Comparison of ENCODE assay signal across 8 mouse cellular contexts in the genomic region with DNA sequence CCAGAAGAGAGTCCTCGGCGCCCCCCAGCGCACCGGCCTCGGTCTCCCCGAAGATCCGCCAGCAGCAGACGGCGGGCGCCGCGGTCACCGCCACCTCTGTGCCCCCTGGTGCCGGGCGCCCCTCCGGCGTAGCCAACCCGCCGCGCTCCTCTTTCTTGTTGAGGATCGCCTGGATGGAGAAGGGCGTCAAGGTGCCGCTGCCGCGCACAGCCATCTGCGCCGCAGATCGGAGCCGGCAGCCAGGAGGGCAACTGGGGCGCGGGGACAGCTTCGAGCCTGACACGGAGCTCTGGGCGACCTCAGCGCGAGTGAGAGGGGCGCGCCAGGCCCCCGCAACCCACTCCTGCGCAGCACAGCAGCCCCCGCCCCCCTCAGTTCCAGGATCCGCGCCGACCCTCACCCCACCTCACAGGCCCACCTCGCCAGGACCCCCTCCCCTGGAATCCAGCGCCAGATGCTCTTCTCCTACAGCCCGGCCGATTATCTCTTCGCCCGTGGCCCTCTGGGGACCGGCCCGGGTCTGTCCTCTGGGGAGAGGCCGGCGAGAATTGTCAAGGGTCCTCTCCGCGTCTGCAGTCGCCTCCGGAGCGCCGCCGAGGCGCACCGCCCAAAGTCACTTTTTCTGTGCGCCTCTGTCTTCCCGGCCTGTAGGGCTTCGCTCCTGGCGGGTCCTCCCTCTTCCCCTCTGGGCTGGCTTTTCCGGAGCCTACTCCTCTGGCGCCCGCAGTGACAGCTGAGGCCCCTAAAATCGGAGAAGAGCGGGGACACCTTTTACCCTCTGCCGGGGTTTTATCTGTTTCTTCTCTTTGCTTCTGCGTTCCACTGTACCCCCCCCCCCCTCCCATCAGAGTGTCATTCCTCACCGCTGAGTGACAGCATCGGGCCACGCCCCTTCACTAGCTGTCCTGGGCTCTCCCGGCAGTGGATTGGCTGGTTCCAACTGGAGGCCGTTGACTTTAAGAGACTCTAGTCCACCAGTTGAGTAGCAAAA. TPM values are rescaled to one million over a fixed set of nuclear protein-coding genes. Genes with fewer than 3 reads are reported as not detected.
A peak's percentile ranks its signal among the peaks of the same experiment; 100 is the strongest.
DNase-seq lines count a peak whose midpoint lies in the region; ATAC-seq and TF ChIP-seq lines count a peak whose summit lies in the region.

A gene (minus strand): TSS at position 771 of the 991 bp plus-strand sequence.

- peak; percentile 27; the same call in 1 of the 2 replicates for ATAC-seq in heart, embryonic 14.5 days (ENCODE audit: insufficient number of reproducible peaks, insufficient read depth, low FRiP score, low read depth)
- ATAC-seq in hindbrain, embryonic 15.5 days (ENCODE audit: low FRiP score, low read depth) = peak; percentile 30; the same call in 1 of the 2 replicates

- peaks cover 91% of the 10 kb centered on the region for H3K27me3 ChIP-seq in heart, embryonic 14.5 days (ENCODE audit: control insufficient read depth, insufficient read depth, low read length)
- peaks cover 86% of the 10 kb centered on the region for H3K27me3 ChIP-seq in hindbrain, embryonic 15.5 days
- H3K27me3 ChIP-seq in myocyte (ENCODE audit: control insufficient read depth, insufficient read depth, insufficient read length) = peaks cover 33% of the 10 kb centered on the region

- no peak for TF ChIP-seq CTCF in brain, embryonic 14.5 days (IDR thresholded peaks at IDR 0.05; ENCODE audit: borderline replicate concordance, extremely low read depth, insufficient read depth, insufficient read length)

- peaks cover 4 to 19% of the 10 kb centered on the region in 2 experiments; a peak in 2 of 4 replicates for H3K4me1 ChIP-seq in heart, embryonic 14.5 days (ENCODE audit: control insufficient read depth in 2 of 2, insufficient read depth in 2 of 2, low read length in 2 of 2)
- H3K4me1 ChIP-seq in hindbrain, embryonic 15.5 days (replicated peaks) = peaks cover 39% of the 10 kb centered on the region

- WGBS in heart, embryonic 14.5 days = under 1% methylated on average over 72 of the region's 79 CpGs
- under 1% methylated on average over 70 of the region's 79 CpGs for WGBS in hindbrain, embryonic 15.5 days

- H3K36me3 ChIP-seq in heart, embryonic 14.5 days (ENCODE audit: control insufficient read depth, insufficient read depth, low read length) = no peaks in the 10 kb centered on the region
- H3K36me3 ChIP-seq in hindbrain, embryonic 15.5 days = no peaks in the 10 kb centered on the region
- H3K36me3 ChIP-seq in myocyte (ENCODE audit: control insufficient read depth, insufficient read depth) = no peaks in the 10 kb centered on the region

- no peak within 1 kb of the TSS for H3ac ChIP-seq in myocyte (ENCODE audit: control insufficient read depth, insufficient read length)

- no peak for DNase-seq in heart, postnatal 25 days (ENCODE audit: low spot score)
- DNase-seq in brain, embryonic 14.5 days (ENCODE audit: low read depth) = peak; percentile 37
- no peak for DNase-seq in layer of hippocampus, postnatal 36 days
- no peak for DNase-seq in lung, adult 18-20 months
- no peak for DNase-seq in natural killer cell, adult 2 months (ENCODE audit: low spot score in 2 of 2)

- H3K79me2 ChIP-seq in myocyte (ENCODE audit: control insufficient read depth, insufficient read depth) = no peaks in the 10 kb centered on the region

- no peak within 1 kb of the TSS for H3K27ac ChIP-seq in heart, embryonic 14.5 days (replicated peaks in 1 of 2; ENCODE audit: control insufficient read depth in 1 of 2, insufficient read depth in 1 of 2, low read depth in 2 of 2, low read length in 2 of 2)
- no peak within 1 kb of the TSS for H3K27ac ChIP-seq in hindbrain, embryonic 15.5 days (replicated peaks)

- no peak for TF ChIP-seq POLR2A in brain, embryonic 14.5 days (IDR thresholded peaks at IDR 0.05; ENCODE audit: borderline replicate concordance, extremely low read depth, insufficient read depth, insufficient read length, poor library complexity, severe bottlenecking)
- no peak for TF ChIP-seq POLR2A in myocyte (IDR thresholded peaks at IDR 0.05; ENCODE audit: insufficient read length, low read depth)

- H3K9ac ChIP-seq in heart, embryonic 14.5 days (ENCODE audit: low read length) = no peak within 1 kb of the TSS
- H3K9ac ChIP-seq in hindbrain, embryonic 15.5 days = no peak within 1 kb of the TSS

- H3K4me3 ChIP-seq in heart, embryonic 14.5 days (ENCODE audit: control insufficient read depth in 1 of 2, insufficient read depth in 1 of 2, low read depth in 1 of 2, low read length in 2 of 2) = peak within 1 kb of the TSS; percentile 32 to 40
- peak within 1 kb of the TSS; percentile 33 for H3K4me3 ChIP-seq in hindbrain, embryonic 15.5 days
- H3K4me3 ChIP-seq in myocyte = no peak within 1 kb of the TSS

- H3K4me2 ChIP-seq in heart, embryonic 14.5 days (ENCODE audit: low read length) = peak within 1 kb of the TSS; percentile 60
- H3K4me2 ChIP-seq in hindbrain, embryonic 15.5 days = peak within 1 kb of the TSS; percentile 64
- peak within 1 kb of the TSS; percentile 50 for H3K4me2 ChIP-seq in myocyte (ENCODE audit: low read depth)

- intact Hi-C loops in heart, postnatal 25 days (cut with DNase I) = no loop called here

- H3K9me3 ChIP-seq in heart, embryonic 14.5 days (ENCODE audit: control insufficient read depth, low read length) = no peaks in the 10 kb centered on the region
- H3K9me3 ChIP-seq in hindbrain, embryonic 15.5 days = no peaks in the 10 kb centered on the region

TF ChIP-seq in myocyte, 11 proteins besides CTCF, POLR2A, EP300 and RAD21:
- TF ChIP-seq POLR2AphosphoS2 (IDR thresholded peaks at IDR 0.05; ENCODE audit: insufficient read length, low read depth) (no peak), USF1 (IDR thresholded peaks at IDR 0.05; ENCODE audit: low read depth) (no peak), MYOG (IDR thresholded peaks at IDR 0.05; ENCODE audit: control insufficient read depth in 1 of 3, insufficient read depth in 1 of 3, insufficient read length in 2 of 3, low read depth in 2 of 3) (no peak), E2F4 (IDR thresholded peaks at IDR 0.05; ENCODE audit: insufficient read depth) (no peak), REST (IDR thresholded peaks at IDR 0.05; ENCODE audit: insufficient read depth, insufficient read length) (no peak), MAX (IDR thresholded peaks at IDR 0.05; ENCODE audit: low read depth) (no peak), SRF (IDR thresholded peaks at IDR 0.05; ENCODE audit: control insufficient read depth, insufficient read length, low read depth) (no peak), CEBPB (IDR thresholded peaks at IDR 0.05; ENCODE audit: insufficient read depth, poor library complexity, severe bottlenecking) (no peak), MYOD1 (IDR thresholded peaks at IDR 0.05; ENCODE audit: control insufficient read depth in 1 of 3, insufficient read length in 2 of 3, low read depth in 2 of 3) (no peak), TCF12 (IDR thresholded peaks at IDR 0.05; ENCODE audit: insufficient read depth, poor library complexity, severe bottlenecking) (no peak), TCF3 (IDR thresholded peaks at IDR 0.05; ENCODE audit: insufficient read length, low read depth) (no peak)

RNA-seq across cellular contexts. Expression of the gene that starts here (rescaled TPM):
- not detected in 2 replicates for polyA plus RNA-seq in heart, embryonic 14.5 days (2014; fragmentation: Nextera tagmentation; extraction: Ambion mirVana)
- total RNA-seq in heart, postnatal 25 days (2021) = not detected
- not detected in 2 replicates for polyA plus RNA-seq in brain, embryonic 14.5 days (2012; rRNA removed)
- polyA plus RNA-seq in hindbrain, embryonic 15.5 days (2015; fragmentation: Nextera tagmentation; extraction: Ambion mirVana) = not detected in 2 replicates
- polyA plus RNA-seq in myocyte (2012; fragmentation: generic; extraction: Trizol) = 0.11 TPM
- not detected for total RNA-seq in layer of hippocampus, postnatal 36 days (2021)

Comparison
In these comparisons a context has a peak if more than half of its experiments do, and no peak if none do; other contexts are left out.
1. Peak in ATAC-seq, H3K4me3 ChIP-seq and H3K4me2 ChIP-seq in heart, embryonic 14.5 days; RNA of the gene not detected or under 1 TPM.
2. Peak in DNase-seq in brain, embryonic 14.5 days; RNA of the gene not detected or under 1 TPM.
3. Peak in ATAC-seq, H3K4me3 ChIP-seq and H3K4me2 ChIP-seq in hindbrain, embryonic 15.5 days; RNA of the gene not detected or under 1 TPM.